In genomic region chr5:92718856-92719255, GRCm38 (mm10) we compare ENCODE assay signal across 20 mouse cellular contexts. TPM values are rescaled to one million over a fixed set of nuclear protein-coding genes. Genes with fewer than 3 reads are reported as not detected.
DNase-seq lines count a peak whose midpoint lies in the region; ATAC-seq and TF ChIP-seq lines count a peak whose summit lies in the region.
"Had no signal": no experiment of that assay in that cellular context is flagged by ENCODE, and none has a peak within 500 bp of the region (broad histone marks: within the 10 kb centered on the region; RNA-seq: fewer than 3 reads in every experiment).

No protein-coding gene starts in this region.

- TF ChIP-seq POLR2A in kidney, adult 2 months (IDR thresholded peaks at IDR 0.05; ENCODE audit: low read depth, low read length): no peak

- H3K36me3 ChIP-seq in kidney, adult 2 months (ENCODE audit: control insufficient read depth, insufficient read depth, low read length): no peaks in the 10 kb centered on the region
- H3K36me3 ChIP-seq in lung, embryonic 15.5 days: no peaks in the 10 kb centered on the region
- H3K36me3 ChIP-seq in lung, embryonic 16.5 days (ENCODE audit: control insufficient read depth, insufficient read depth, low read length): no peaks in the 10 kb centered on the region
- H3K36me3 ChIP-seq: embryonic facial prominence, embryonic 13.5 days; forebrain, embryonic 12.5 days; heart, embryonic 13.5 days; hindbrain, embryonic 12.5 days had no signal

- DNase-seq in kidney, adult 2 months: peak; percentile 35
- DNase-seq in kidney, postnatal 25 days: no peak
- peak; percentile 75 for DNase-seq in lung, postnatal 25 days (ENCODE audit: low spot score)
- no peak for DNase-seq in ovary, postnatal 14 days (ENCODE audit: low spot score)
- no peak for DNase-seq in thymus, postnatal 36 days
- DNase-seq: adrenal gland, adult 8-10 months; cerebellum, adult 11 months; cerebellum, adult 8-10 months; cerebellum, postnatal 14 days; embryo, embryonic 11 days; gastrocnemius, postnatal 14 days; heart, postnatal 36 days had no signal

- ATAC-seq in lung, embryonic 15.5 days (ENCODE audit: borderline replicate concordance, extremely low read depth, low FRiP score, low TSS enrichment): peak; percentile 76
- peak; percentile 83 for ATAC-seq in lung, embryonic 16.5 days (ENCODE audit: low read depth)
- ATAC-seq: forebrain, embryonic 16.5 days; hindbrain, postnatal 0 days had no signal

- no peaks in the 10 kb centered on the region for H3K27me3 ChIP-seq in kidney, adult 2 months (replicated peaks; ENCODE audit: control insufficient read depth, insufficient read depth, low read length)
- no peaks in the 10 kb centered on the region for H3K27me3 ChIP-seq in lung, embryonic 15.5 days
- no peaks in the 10 kb centered on the region for H3K27me3 ChIP-seq in lung, embryonic 16.5 days (ENCODE audit: control insufficient read depth, insufficient read depth, low read depth, low read length)
- H3K27me3 ChIP-seq: embryonic facial prominence, embryonic 13.5 days; forebrain, embryonic 12.5 days; heart, embryonic 13.5 days; hindbrain, embryonic 12.5 days had no signal

- H3K4me3 ChIP-seq in kidney, adult 2 months (ENCODE audit: insufficient read depth, low read depth, low read length): no peak overlapping the region
- no peak overlapping the region for H3K4me3 ChIP-seq in lung, embryonic 15.5 days
- no peak overlapping the region for H3K4me3 ChIP-seq in lung, embryonic 16.5 days (ENCODE audit: low read length)
- H3K4me3 ChIP-seq: embryonic facial prominence, embryonic 13.5 days; forebrain, embryonic 12.5 days; heart, embryonic 13.5 days; hindbrain, embryonic 12.5 days had no signal

- H3K9ac ChIP-seq in lung, embryonic 15.5 days: no peak overlapping the region
- H3K9ac ChIP-seq in lung, embryonic 16.5 days (ENCODE audit: low read length): no peak overlapping the region
- H3K9ac ChIP-seq: embryonic facial prominence, embryonic 13.5 days; forebrain, embryonic 12.5 days; heart, embryonic 13.5 days; hindbrain, embryonic 12.5 days had no signal

- H3K9me3 ChIP-seq in lung, embryonic 15.5 days: no peaks in the 10 kb centered on the region
- no peaks in the 10 kb centered on the region for H3K9me3 ChIP-seq in lung, embryonic 16.5 days (ENCODE audit: control insufficient read depth, low read length)
- H3K9me3 ChIP-seq: embryonic facial prominence, embryonic 13.5 days; forebrain, embryonic 12.5 days; heart, embryonic 13.5 days; hindbrain, embryonic 12.5 days had no signal

- peaks cover 3% of the 10 kb centered on the region; the same call in 1 of the 2 replicates for H3K4me1 ChIP-seq in kidney, adult 2 months (ENCODE audit: control insufficient read depth, insufficient read depth, low read length)
- no peaks in the 10 kb centered on the region for H3K4me1 ChIP-seq in lung, embryonic 15.5 days
- H3K4me1 ChIP-seq in lung, embryonic 16.5 days (replicated peaks; ENCODE audit: control insufficient read depth, insufficient read depth, low read length): peaks cover 6% of the 10 kb centered on the region
- H3K4me1 ChIP-seq: embryonic facial prominence, embryonic 13.5 days; hindbrain, embryonic 12.5 days had no signal

- WGBS in kidney, adult 2 months: 52% methylated on average over 3 of the region's 3 CpGs
- 56% methylated on average over 2 of the region's 3 CpGs for WGBS in lung, embryonic 15.5 days
- 54% methylated on average over 3 of the region's 3 CpGs for WGBS in lung, embryonic 16.5 days

- no peak for TF ChIP-seq CTCF in kidney, adult 2 months (conservative IDR thresholded peaks at IDR 0.05; ENCODE audit: insufficient read depth, insufficient read length, low read depth, low read length)

- no peak overlapping the region for H3K27ac ChIP-seq in kidney, adult 2 months (ENCODE audit: insufficient read depth, low read depth, low read length)
- H3K27ac ChIP-seq in lung, embryonic 15.5 days: no peak overlapping the region
- no peak overlapping the region for H3K27ac ChIP-seq in lung, embryonic 16.5 days (ENCODE audit: low read length)
- H3K27ac ChIP-seq: embryonic facial prominence, embryonic 13.5 days; forebrain, embryonic 12.5 days; heart, embryonic 13.5 days; hindbrain, embryonic 12.5 days; hindbrain, postnatal 0 days had no signal

- H3K4me2 ChIP-seq in lung, embryonic 15.5 days: no peak overlapping the region
- no peak overlapping the region for H3K4me2 ChIP-seq in lung, embryonic 16.5 days (ENCODE audit: low read depth, low read length)
- H3K4me2 ChIP-seq: embryonic facial prominence, embryonic 13.5 days; forebrain, embryonic 12.5 days; heart, embryonic 13.5 days; hindbrain, embryonic 12.5 days had no signal

RNA-seq across cellular contexts. Expression of gene Shroom3, which starts 35.6 kb away (rescaled TPM):
- polyA plus RNA-seq in kidney, adult 2 months (2012; rRNA removed): 18.6 and 22.8 TPM in 2 replicates
- 5.3 and 5.4 TPM in 2 replicates for polyA plus RNA-seq in lung, embryonic 15.5 days (2015; fragmentation: Nextera tagmentation; extraction: Ambion mirVana)
- 4.0 and 5.0 TPM in 2 replicates for polyA plus RNA-seq in lung, embryonic 16.5 days (2015; fragmentation: Nextera tagmentation; extraction: Ambion mirVana)

RNA-seq across cellular contexts. Expression of gene Ccdc158, which starts 43.8 kb away (rescaled TPM):
- 0.28 and 0.31 TPM in 2 replicates for polyA plus RNA-seq in kidney, adult 2 months (2012; rRNA removed)
- polyA plus RNA-seq in lung, embryonic 15.5 days (2015; fragmentation: Nextera tagmentation; extraction: Ambion mirVana): 2.1 and 2.5 TPM in 2 replicates
- polyA plus RNA-seq in lung, embryonic 16.5 days (2015; fragmentation: Nextera tagmentation; extraction: Ambion mirVana): 3.3 TPM in 2 replicates

Comparison
In these comparisons a context has a peak if more than half of its experiments do, and no peak if none do; other contexts are left out.
1. DNase-seq: peak in kidney, adult 2 months (single experiment) and lung, postnatal 25 days (single experiment); none in kidney, postnatal 25 days (0 of 2), ovary, postnatal 14 days (single experiment) and thymus, postnatal 36 days (0 of 2).